Mouse (Mus musculus) hindbrain, embryonic 10.5 days (tissue): Measurements from ENCODE around the gene Vars. TPM values are rescaled to one million over a fixed set of nuclear protein-coding genes. Genes with fewer than 3 reads are reported as not detected.

Source experiments
- DNase-seq: peaks from one replicate; pipeline ENCODE4 v3.0.0-alpha.2; 2017; ENCODE audit warnings: low spot score
- H3K27ac ChIP-seq: fragments of 300-500 bp; sonication (generic); 2 replicates; pipeline ENCODE4 v1.5.1; 2016; ENCODE audit warnings: mild to moderate bottlenecking, moderate library complexity
- H3K27me3 ChIP-seq: fragments of 300-500 bp; sonication (generic); 2 replicates; pipeline ENCODE4 v1.6.1; 2016; ENCODE audit warnings: mild to moderate bottlenecking; ENCODE audit not compliant: poor library complexity, insufficient read depth, severe bottlenecking
- H3K36me3 ChIP-seq: fragments of 300-500 bp; sonication (generic); 2 replicates; pipeline ENCODE4 v1.6.1; 2016; ENCODE audit warnings: mild to moderate bottlenecking, moderate library complexity
- H3K4me1 ChIP-seq: fragments of 300-500 bp; sonication (generic); replicated peaks from 2 replicates; pipeline ENCODE4 v1.6.1; 2016; ENCODE audit warnings: mild to moderate bottlenecking
- H3K4me3 ChIP-seq: fragments of 300-500 bp; sonication (generic); 2 replicates; pipeline ENCODE4 v1.5.1; 2016; ENCODE audit warnings: mild to moderate bottlenecking, moderate library complexity
- H3K9me3 ChIP-seq: fragments of 300-500 bp; sonication (generic); 2 replicates; pipeline ENCODE4 v1.6.1; 2016; ENCODE audit warnings: mild to moderate bottlenecking, moderate library complexity
- WGBS: fragments of 180-500 bp; shearing (Covaris S2); methylation state at CpG from one replicate; pipeline ENCODE4 v1.1.7; 2016; 5-methylcytosine and 5-hydroxymethylcytosine counted together
- polyA plus RNA-seq: library from polyadenylated mRNA; unstranded; fragments of >200 nt; fragmentation: Nextera tagmentation; extraction: Ambion mirVana; gene quantifications from 2 replicates; pipeline ENCODE4 v1.2.1, GENCODE M21; 2016

The Vars gene
- polyA plus RNA-seq, 1 experiment from 2014 or later: 176 TPM

GRCm38 (mm10) chr17:35051156-35052086 lies 50.6 kb downstream of the Vars start:
- Histone ChIP-seq H3K36me3 (peaks cover 44% of the 10 kb centered on the region), H3K27me3 (no peaks in the 10 kb centered on the region), H3K27ac (peak overlapping the region; percentile 97), H3K4me1 (peaks cover 62% of the 10 kb centered on the region), H3K4me3 (peak overlapping the region; percentile 76), H3K9me3 (0 out of 2 replicates have a peak, but pooled peaks cover 5% of the 10 kb centered on the region)
- WGBS: 2% methylated on average over 21 of the region's 21 CpGs
- peak; percentile 76 for DNase-seq

- 81% methylated on average over 12 of the region's 12 CpGs for WGBS
- Histone ChIP-seq H3K4me1 (peaks cover 53% of the 10 kb centered on the region), H3K36me3 (peaks cover 52% of the 10 kb centered on the region), H3K27ac (peak overlapping the region; percentile 97), H3K27me3 (no peaks in the 10 kb centered on the region), H3K4me3 (peak overlapping the region; percentile 76), H3K9me3 (0 out of 2 replicates have a peak, but pooled peaks cover 5% of the 10 kb centered on the region)
- DNase-seq: no peak
These were observed 51.5 kb downstream of the Vars start for GRCm38 (mm10) chr17:35052271-35052798.

- Histone ChIP-seq H3K4me3 (no peak overlapping the region), H3K36me3 (peaks cover 73% of the 10 kb centered on the region), H3K4me1 (peaks cover 44% of the 10 kb centered on the region), H3K27ac (no peak overlapping the region), H3K9me3 (0 out of 2 replicates have a peak, but pooled peaks cover 5% of the 10 kb centered on the region), H3K27me3 (no peaks in the 10 kb centered on the region)
- DNase-seq: no peak
- WGBS: 92% methylated on average over 7 of the region's 7 CpGs
These were observed 55.1 kb downstream of the Vars start for GRCm38 (mm10) chr17:35055691-35056495.

- no peak overlapping the region for H3K4me3 ChIP-seq
- H3K4me1 ChIP-seq: peaks cover 44% of the 10 kb centered on the region
- H3K9me3 ChIP-seq: 0 out of 2 replicates have a peak, but pooled peaks cover 5% of the 10 kb centered on the region
- H3K36me3 ChIP-seq: peaks cover 83% of the 10 kb centered on the region
- no peak for DNase-seq
- 0 out of 2 replicates have a peak, but pooled peaks cover 6% of the 10 kb centered on the region for H3K27me3 ChIP-seq
- 73% methylated on average over 3 of the region's 3 CpGs for WGBS
- H3K27ac ChIP-seq: no peak overlapping the region
These were observed 56.3 kb downstream of the Vars start for GRCm38 (mm10) chr17:35057090-35057489.

- DNase-seq: no peak
- WGBS: 74% methylated on average over 9 of the region's 9 CpGs
- H3K36me3 ChIP-seq: peaks cover 83% of the 10 kb centered on the region
- H3K9me3 ChIP-seq: 0 out of 2 replicates have a peak, but pooled peaks cover 5% of the 10 kb centered on the region
- peaks cover 38% of the 10 kb centered on the region for H3K4me1 ChIP-seq
- peak overlapping the region; percentile 99 for H3K27ac ChIP-seq
- peak overlapping the region; percentile 93 for H3K4me3 ChIP-seq
- peaks cover 12% of the 10 kb centered on the region for H3K27me3 ChIP-seq
These were observed 57.5 kb downstream of the Vars start for GRCm38 (mm10) chr17:35058316-35058715.

GRCm38 (mm10) chr17:35058911-35059892 lies 58.4 kb downstream of the Vars start, which contains the start of gene Ddah2:
Gene Ddah2 (plus strand): TSS chr17:35059035.
- H3K27me3 ChIP-seq: peaks cover 21% of the 10 kb centered on the region
- peaks cover 42% of the 10 kb centered on the region for H3K4me1 ChIP-seq
- 0 out of 2 replicates have a peak, but pooled peaks cover 2% of the 10 kb centered on the region for H3K9me3 ChIP-seq
- under 1% methylated on average over 57 of the region's 57 CpGs for WGBS
- peak within 1 kb of the TSS; percentile 99 for H3K27ac ChIP-seq
- peaks cover 76% of the 10 kb centered on the region for H3K36me3 ChIP-seq
- H3K4me3 ChIP-seq: peak within 1 kb of the TSS; percentile 93
- DNase-seq: peak; percentile 95

GRCm38 (mm10) chr17:35060071-35060470 lies 59.3 kb downstream of the Vars start:
- Histone ChIP-seq H3K36me3 (peaks cover 68% of the 10 kb centered on the region), H3K27me3 (peaks cover 29% of the 10 kb centered on the region), H3K9me3 (no peaks in the 10 kb centered on the region), H3K4me3 (peak overlapping the region; percentile 93), H3K27ac (peak overlapping the region; percentile 99), H3K4me1 (peaks cover 51% of the 10 kb centered on the region)
- no peak for DNase-seq
- WGBS: 27% methylated on average over 14 of the region's 14 CpGs

- Histone ChIP-seq H3K4me1 (peaks cover 59% of the 10 kb centered on the region), H3K4me3 (peak overlapping the region; percentile 93), H3K27me3 (peaks cover 37% of the 10 kb centered on the region), H3K27ac (peak overlapping the region; percentile 62; the same call in 1 of the 2 replicates), H3K9me3 (no peaks in the 10 kb centered on the region), H3K36me3 (peaks cover 60% of the 10 kb centered on the region)
- WGBS: 58% methylated on average over 22 of the region's 22 CpGs
- DNase-seq: no peak
These were observed 60.0 kb downstream of the Vars start for GRCm38 (mm10) chr17:35060737-35061297.

GRCm38 (mm10) chr17:35061299-35061698 lies 60.5 kb downstream of the Vars start:
- DNase-seq: no peak
- Histone ChIP-seq H3K27me3 (peaks cover 42% of the 10 kb centered on the region), H3K4me1 (peaks cover 61% of the 10 kb centered on the region)

GRCm38 (mm10) chr17:35063466-35063865 lies 62.7 kb downstream of the Vars start:
- H3K4me3 ChIP-seq: no peak overlapping the region
- 93% methylated on average over 3 of the region's 3 CpGs for WGBS
- DNase-seq: no peak
- peaks cover 35% of the 10 kb centered on the region for H3K36me3 ChIP-seq
- peaks cover 54% of the 10 kb centered on the region for H3K4me1 ChIP-seq
- no peak overlapping the region for H3K27ac ChIP-seq
- H3K27me3 ChIP-seq: peaks cover 62% of the 10 kb centered on the region
- no peaks in the 10 kb centered on the region for H3K9me3 ChIP-seq

More at GRCm38 (mm10) chr17:35061299-35061698, 60.5 kb downstream of the Vars start:
- WGBS: 87% methylated on average over 8 of the region's 8 CpGs
- peaks cover 56% of the 10 kb centered on the region for H3K36me3 ChIP-seq
- H3K9me3 ChIP-seq: no peaks in the 10 kb centered on the region
- no peak overlapping the region for H3K27ac ChIP-seq
- peak overlapping the region; percentile 93; the same call in 1 of the 2 replicates for H3K4me3 ChIP-seq

GRCm38 (mm10) chr17:35064378-35064877 lies 63.6 kb downstream of the Vars start:
- peaks cover 49% of the 10 kb centered on the region for H3K4me1 ChIP-seq
- WGBS: 36% methylated on average over 10 of the region's 10 CpGs
- DNase-seq: no peak

More at GRCm38 (mm10) chr17:35064378-35064877, 63.6 kb downstream of the Vars start:
- peaks cover 68% of the 10 kb centered on the region for H3K27me3 ChIP-seq
- H3K27ac ChIP-seq: no peak overlapping the region; the same call in 1 of the 2 replicates
- H3K9me3 ChIP-seq: no peaks in the 10 kb centered on the region
- peak overlapping the region; percentile 54 for H3K4me3 ChIP-seq
- peaks cover 35% of the 10 kb centered on the region for H3K36me3 ChIP-seq
